Mouse (Mus musculus) heart, adult 2 months (tissue): ENCODE results near the gene Ell2. TPM values are rescaled to one million over a fixed set of nuclear protein-coding genes. Genes with fewer than 3 reads are reported as not detected.

Source experiments
- DNase-seq, 2 experiments: peaks; one replicate each; pipeline ENCODE4 v3.0.0; 2021
- H3K27ac ChIP-seq: fragments of 200-600 bp; 2 replicates; pipeline ENCODE4 v1.8.1; 2022
- H3K27me3 ChIP-seq: fragments of 200-500 bp; 2 replicates; pipeline ENCODE4 v1.6.1; 2012; ENCODE audit warnings: mild to moderate bottlenecking, low read length, inconsistent platforms, mixed read lengths; ENCODE audit not compliant: control insufficient read depth, insufficient read depth
- H3K36me3 ChIP-seq: fragments of 200-500 bp; 2 replicates; pipeline ENCODE4 v1.6.1; 2012; ENCODE audit warnings: low read length, inconsistent platforms; ENCODE audit not compliant: control insufficient read depth, insufficient read depth
- H3K4me1 ChIP-seq: fragments of 200-500 bp; 2 replicates; pipeline ENCODE4 v1.6.1; 2011; ENCODE audit warnings: low read length; ENCODE audit not compliant: control insufficient read depth, insufficient read depth
- H3K4me3 ChIP-seq: fragments of 200-600 bp; 2 replicates; pipeline ENCODE4 v1.8.1; 2022
- H3K79me2 ChIP-seq: fragments of 200-500 bp; replicated peaks from 2 replicates; pipeline ENCODE4 v1.6.1; 2012; ENCODE audit warnings: mild to moderate bottlenecking, inconsistent platforms, low read length, moderate library complexity, mixed read lengths; ENCODE audit not compliant: control insufficient read depth, insufficient read depth
- H3K9ac ChIP-seq: fragments of 200-500 bp; 2 replicates; pipeline ENCODE4 v1.6.1; 2012; ENCODE audit warnings: low read depth, mild to moderate bottlenecking, control low read depth, inconsistent platforms, low read length, mixed read lengths
- CTCF ChIP-seq: fragments of 200-600 bp; IDR thresholded peaks from 2 replicates; pipeline ENCODE4 v1.8.1; 2022; ENCODE audit warnings: antibody characterized with exemption, mild to moderate bottlenecking, moderate library complexity
- EP300 ChIP-seq: fragments of 200-500 bp; IDR thresholded peaks from 2 replicates; pipeline ENCODE4 v1.6.1; 2011; ENCODE audit warnings: low read depth, low read length, control low read depth; ENCODE audit not compliant: insufficient read depth
- POLR2A ChIP-seq: fragments of 200-500 bp; IDR thresholded peaks from 2 replicates; pipeline ENCODE4 v1.6.1; 2011; ENCODE audit warnings: mild to moderate bottlenecking, low read depth, low read length, control low read depth; ENCODE audit not compliant: insufficient read depth
- WGBS: fragments of 180-500 bp; shearing (Covaris S2); methylation state at CpG from one replicate; pipeline ENCODE4 v1.1.7; 2018; 5-methylcytosine and 5-hydroxymethylcytosine counted together
- intact Hi-C: fragments of 180-260 bp; cut with DNase I; formaldehyde crosslinking; loops from one replicate; pipeline ENCODE4 v1.15.1; 2025
- polyA plus RNA-seq: library from polyadenylated mRNA; depleted of rRNA; stranded (reverse); fragments of >200 nt; gene quantifications from 2 replicates; pipeline ENCODE4 v1.2.3, GENCODE M21; 2012
- total RNA-seq, 2 experiments: library from RNA; stranded (reverse); gene quantifications; 2 replicates each; pipeline ENCODE4 v1.2.3; 2021

Gene Ell2
- total and polyA plus RNA-seq, 3 experiments, result 3.4 to 30.0 (median 26.0) TPM

DNA sequence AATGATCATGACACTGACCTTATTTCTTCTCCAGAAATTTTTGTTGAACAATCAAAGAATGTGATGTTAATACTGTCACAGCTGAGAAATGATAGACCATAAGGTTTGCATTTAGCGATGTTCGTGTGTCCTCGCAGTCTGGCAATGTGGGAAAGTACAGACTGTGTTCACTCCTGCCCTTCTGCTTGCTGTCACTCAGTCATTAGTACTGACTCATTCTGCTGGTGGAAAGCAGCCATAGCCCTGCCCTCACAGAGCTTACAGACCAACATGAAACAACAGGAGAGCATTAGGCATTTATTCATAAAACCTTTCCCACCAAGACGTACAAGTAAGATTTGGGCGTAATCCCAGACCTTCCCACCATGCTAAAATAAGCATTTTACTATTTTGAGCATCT lies 47.8 kb downstream of the Ell2 start:
- Histone ChIP-seq H3K79me2 (no peaks in the 10 kb centered on the region), H3K4me3 (no peak overlapping the region), H3K9ac (no peak overlapping the region), H3K36me3 (peaks cover 6% of the 10 kb centered on the region), H3K27me3 (no peaks in the 10 kb centered on the region), H3K27ac (no peak overlapping the region), H3K4me1 (peaks cover 3% of the 10 kb centered on the region; the same call in 1 of the 2 replicates)
- TF ChIP-seq EP300 (no peak), CTCF (no peak), POLR2A (no peak)
- DNase-seq, result no peak
- intact Hi-C loops, result no loop called here
- 72% methylated on average over 5 of the region's 5 CpGs for WGBS

DNA sequence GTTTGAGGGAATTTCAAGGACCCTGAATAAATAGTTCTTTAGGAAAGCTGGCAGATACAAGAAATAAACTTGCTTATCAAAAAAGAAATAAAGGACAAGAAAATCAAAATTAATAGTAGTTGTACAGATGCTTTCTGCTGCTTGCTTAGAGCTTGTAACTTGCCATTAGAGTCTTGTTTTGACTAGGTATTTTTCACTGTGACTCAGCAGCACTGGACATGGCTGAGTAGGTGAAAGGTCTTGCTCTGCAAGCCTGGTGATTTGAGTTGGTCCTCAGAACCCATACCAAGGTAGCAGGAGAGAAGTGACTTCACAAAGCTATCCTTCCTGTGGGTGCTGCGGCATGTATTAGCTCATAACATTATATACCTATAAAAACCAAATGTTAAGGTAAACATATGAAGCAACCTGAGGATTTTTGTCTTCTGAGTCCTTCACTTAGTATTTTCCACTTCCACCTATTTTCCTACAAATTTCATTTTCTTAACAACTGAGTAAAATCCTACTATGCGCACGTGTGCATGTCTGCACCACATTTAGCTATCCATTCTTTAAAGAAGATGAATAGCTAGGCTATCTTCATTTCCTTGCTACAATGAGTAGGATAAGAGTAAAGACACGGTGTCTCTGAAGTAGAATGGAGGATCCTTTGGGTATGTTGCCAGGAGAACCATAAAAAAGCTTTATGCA lies 54.4 kb downstream of the Ell2 start:
- H3K79me2 ChIP-seq, result no peaks in the 10 kb centered on the region
- no peak overlapping the region for H3K4me3 ChIP-seq
- H3K9ac ChIP-seq, result no peak overlapping the region
- H3K36me3 ChIP-seq, result peaks cover 6% of the 10 kb centered on the region
- H3K27ac ChIP-seq, result peak overlapping the region; percentile 49
- intact Hi-C loops, result no loop called here
- no peaks in the 10 kb centered on the region for H3K27me3 ChIP-seq
- WGBS, result 91% methylated on average over 4 of the region's 4 CpGs
- DNase-seq, result no peak
- TF ChIP-seq CTCF, result no peak
- no peak for TF ChIP-seq POLR2A
- no peak for TF ChIP-seq EP300
- H3K4me1 ChIP-seq, result peaks cover 3% of the 10 kb centered on the region; the same call in 1 of the 2 replicates

DNA sequence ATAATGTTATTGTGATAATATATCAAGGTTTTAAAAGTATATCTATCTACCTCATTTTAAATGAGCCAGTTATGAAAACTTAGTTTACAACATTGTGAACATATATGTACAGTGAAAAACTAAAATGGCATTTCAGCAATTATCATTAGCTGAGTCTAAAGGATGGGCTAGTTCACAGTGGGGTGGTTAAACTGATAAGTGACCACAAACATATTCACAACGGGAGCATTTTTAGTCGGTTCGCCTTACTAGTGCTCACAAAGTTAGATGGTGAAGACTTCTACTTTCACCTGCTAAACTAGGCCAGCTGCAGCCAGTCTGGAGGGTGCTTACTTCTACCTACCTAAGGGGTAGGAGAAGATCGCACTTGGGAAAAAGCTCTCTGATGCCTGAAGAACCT lies 56.2 kb downstream of the Ell2 start:
- no peak for DNase-seq
- peaks cover 6% of the 10 kb centered on the region for H3K36me3 ChIP-seq

DNA sequence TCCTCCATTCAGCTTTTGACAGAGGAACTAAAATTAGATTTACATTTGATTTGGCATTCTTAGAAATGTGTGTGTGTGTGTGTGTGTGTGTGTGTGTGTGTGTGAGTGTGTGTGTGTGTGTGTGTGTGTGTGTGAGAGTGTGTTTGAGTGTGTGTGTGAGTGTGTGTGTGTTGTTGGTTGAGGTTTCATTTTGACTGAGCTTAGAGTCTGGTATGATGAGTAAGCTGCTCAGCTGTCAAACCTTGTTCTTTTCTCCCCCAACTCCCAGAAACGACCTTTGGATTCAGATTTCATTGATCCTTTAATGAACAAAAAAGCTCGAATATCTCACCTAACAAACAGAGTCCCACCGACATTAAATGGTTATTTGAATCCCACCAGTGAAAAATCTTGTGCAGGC lies 56.7 kb downstream of the Ell2 start:
- H3K9ac ChIP-seq, result no peak overlapping the region
- H3K4me1 ChIP-seq, result peaks cover 3% of the 10 kb centered on the region; the same call in 1 of the 2 replicates
- TF ChIP-seq CTCF (no peak), POLR2A (no peak), EP300 (no peak)
- no peak overlapping the region for H3K4me3 ChIP-seq
- no peak overlapping the region for H3K27ac ChIP-seq
- peaks cover 6% of the 10 kb centered on the region for H3K36me3 ChIP-seq
- DNase-seq, result no peak
- H3K27me3 ChIP-seq, result no peaks in the 10 kb centered on the region
- intact Hi-C loops, result no loop called here
- H3K79me2 ChIP-seq, result no peaks in the 10 kb centered on the region
- 54% methylated on average over 3 of the region's 3 CpGs for WGBS

More for the DNA sequence above, 56.2 kb downstream of the Ell2 start:
- no peaks in the 10 kb centered on the region for H3K27me3 ChIP-seq
- WGBS, result 87% methylated on average over 4 of the region's 4 CpGs
- intact Hi-C loops, result no loop called here
- no peak overlapping the region for H3K27ac ChIP-seq
- H3K9ac ChIP-seq, result no peak overlapping the region
- H3K4me3 ChIP-seq, result no peak overlapping the region
- H3K79me2 ChIP-seq, result no peaks in the 10 kb centered on the region
- TF ChIP-seq POLR2A, result no peak
- no peak for TF ChIP-seq CTCF
- no peak for TF ChIP-seq EP300
- H3K4me1 ChIP-seq, result peaks cover 3% of the 10 kb centered on the region; the same call in 1 of the 2 replicates

DNA sequence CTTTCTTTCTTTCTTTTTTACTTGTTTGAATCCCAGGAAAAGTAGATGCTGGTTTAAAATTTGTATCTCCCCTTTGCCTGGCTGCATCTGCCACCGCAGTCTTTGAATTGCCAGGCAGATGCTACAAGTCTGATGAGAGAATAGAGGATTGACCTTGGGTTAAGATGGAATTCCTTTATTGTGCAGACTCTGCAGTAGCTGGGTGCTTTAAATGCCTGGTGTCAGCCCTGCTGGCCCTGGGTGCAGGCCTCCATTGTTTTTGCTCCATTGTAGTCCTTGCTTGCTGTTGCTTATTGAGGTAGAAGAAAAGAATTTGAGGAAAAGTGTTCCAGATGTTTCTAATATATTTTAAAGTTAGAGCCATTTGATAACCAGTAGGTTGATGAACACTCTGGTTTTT lies 59.2 kb downstream of the Ell2 start:
- Histone ChIP-seq H3K27me3 (no peaks in the 10 kb centered on the region), H3K9ac (no peak overlapping the region), H3K27ac (no peak overlapping the region), H3K4me1 (peaks cover 3% of the 10 kb centered on the region; the same call in 1 of the 2 replicates), H3K79me2 (no peaks in the 10 kb centered on the region), H3K36me3 (peaks cover 6% of the 10 kb centered on the region), H3K4me3 (no peak overlapping the region)
- intact Hi-C loops, result no loop called here
- no peak for DNase-seq
- WGBS, result 88% methylated on average over 1 of the region's 1 CpGs
- no peak for TF ChIP-seq EP300
- no peak for TF ChIP-seq CTCF
- TF ChIP-seq POLR2A, result no peak

DNA sequence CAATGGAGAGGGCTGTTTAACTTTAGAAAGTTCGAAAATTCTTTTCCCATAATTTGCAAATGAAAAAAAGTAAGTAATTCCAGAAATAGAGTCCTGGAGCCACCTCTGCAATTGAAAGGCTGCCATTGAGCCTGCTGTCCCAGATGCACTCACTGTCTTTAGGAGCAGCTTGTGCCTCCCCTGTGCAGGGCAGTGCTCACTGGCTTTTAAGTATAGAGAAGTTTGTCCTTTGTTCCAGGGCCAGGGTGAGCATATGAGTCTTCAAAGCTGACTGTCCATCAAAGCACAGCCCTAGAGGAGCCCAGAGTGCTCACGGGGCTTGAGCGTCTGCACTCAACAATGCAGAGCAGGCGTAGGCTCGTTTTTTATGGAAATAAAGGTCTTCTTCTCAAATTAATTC lies 59.7 kb downstream of the Ell2 start:
- Histone ChIP-seq H3K79me2 (no peaks in the 10 kb centered on the region), H3K27me3 (no peaks in the 10 kb centered on the region), H3K36me3 (peaks cover 6% of the 10 kb centered on the region), H3K9ac (no peak overlapping the region), H3K4me3 (no peak overlapping the region), H3K27ac (no peak overlapping the region), H3K4me1 (no peaks in the 10 kb centered on the region)
- 72% methylated on average over 5 of the region's 5 CpGs for WGBS
- intact Hi-C loops, result no loop called here
- DNase-seq, result no peak
- TF ChIP-seq CTCF, result no peak
- TF ChIP-seq EP300, result no peak
- TF ChIP-seq POLR2A, result no peak
